Mouse (Mus musculus) brain, embryonic 14.5 days (tissue): ENCODE results near the gene Lrcol1.

Experiments
- CTCF ChIP-seq: fragments of 200-500 bp; IDR thresholded peaks from 2 replicates; pipeline ENCODE4 v1.5.1; 2012; ENCODE audit warnings: inconsistent platforms, mild to moderate bottlenecking, moderate library complexity, borderline replicate concordance; ENCODE audit not compliant: insufficient read depth, insufficient read length; ENCODE audit errors: extremely low read depth
- POLR2A ChIP-seq: fragments of 200-500 bp; IDR thresholded peaks from 2 replicates; pipeline ENCODE4 v1.6.1; 2012; ENCODE audit warnings: mild to moderate bottlenecking, inconsistent platforms, borderline replicate concordance; ENCODE audit not compliant: poor library complexity, insufficient read depth, insufficient read length, severe bottlenecking; ENCODE audit errors: extremely low read depth

DNA sequence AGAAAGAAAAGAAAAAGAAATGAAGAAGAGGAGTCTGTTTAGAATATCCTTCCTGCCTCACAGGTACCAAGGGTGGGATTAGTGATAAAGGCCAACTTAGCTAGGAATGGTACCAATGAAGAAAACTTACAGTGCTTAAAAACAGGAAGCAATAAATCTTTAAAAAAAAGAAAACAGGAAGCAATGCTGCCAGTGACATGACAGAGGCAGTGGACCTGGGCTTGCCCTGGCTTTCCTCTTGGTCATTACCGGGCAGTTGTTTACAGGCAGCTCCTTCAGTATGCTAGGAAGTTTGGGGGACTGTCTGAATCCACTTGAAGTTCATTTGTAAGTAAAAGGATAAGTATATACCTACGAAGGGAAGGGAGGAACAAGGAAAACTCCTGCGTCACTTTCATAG lies 14.0 kb upstream of the Lrcol1 start:
- no peak for TF ChIP-seq CTCF
- no peak for TF ChIP-seq POLR2A
